Mouse (Mus musculus) cortical plate, adult 2 months (tissue): ENCODE measurements around the gene Axdnd1. TPM values are rescaled to one million over a fixed set of nuclear protein-coding genes. Genes with fewer than 3 reads are reported as not detected.

Source experiments
- H3K27ac ChIP-seq: fragments of 200-500 bp; 2 replicates; pipeline ENCODE4 v1.5.1; 2012; ENCODE audit warnings: low read length, control low read depth, inconsistent platforms; ENCODE audit not compliant: insufficient read depth
- H3K4me1 ChIP-seq: fragments of 200-500 bp; 2 replicates; pipeline ENCODE4 v1.6.1; 2011; ENCODE audit warnings: low read length; ENCODE audit not compliant: control insufficient read depth, insufficient read depth
- H3K4me3 ChIP-seq: fragments of 200-500 bp; 2 replicates; pipeline ENCODE4 v1.5.1; 2011; ENCODE audit warnings: mild to moderate bottlenecking, low read length, control low read depth; ENCODE audit not compliant: insufficient read depth
- CTCF ChIP-seq: fragments of 200-500 bp; IDR thresholded peaks from 2 replicates; pipeline ENCODE4 v1.5.1; 2011; ENCODE audit warnings: mild to moderate bottlenecking, control low read depth, low read length; ENCODE audit not compliant: insufficient read depth; ENCODE audit errors: extremely low read depth
- POLR2A ChIP-seq: fragments of 200-500 bp; IDR thresholded peaks from 2 replicates; pipeline ENCODE4 v1.6.1; 2011; ENCODE audit warnings: mild to moderate bottlenecking, low read length, control low read depth; ENCODE audit not compliant: insufficient read depth; ENCODE audit errors: extremely low read depth
- polyA plus RNA-seq: library from polyadenylated mRNA; depleted of rRNA; stranded (reverse); fragments of >200 nt; gene quantifications from 2 replicates; pipeline ENCODE4 v1.2.3, GENCODE M21; 2012; rRNA removed

The Axdnd1 gene
- polyA plus RNA-seq, 1 experiment: 0.77 TPM

DNA sequence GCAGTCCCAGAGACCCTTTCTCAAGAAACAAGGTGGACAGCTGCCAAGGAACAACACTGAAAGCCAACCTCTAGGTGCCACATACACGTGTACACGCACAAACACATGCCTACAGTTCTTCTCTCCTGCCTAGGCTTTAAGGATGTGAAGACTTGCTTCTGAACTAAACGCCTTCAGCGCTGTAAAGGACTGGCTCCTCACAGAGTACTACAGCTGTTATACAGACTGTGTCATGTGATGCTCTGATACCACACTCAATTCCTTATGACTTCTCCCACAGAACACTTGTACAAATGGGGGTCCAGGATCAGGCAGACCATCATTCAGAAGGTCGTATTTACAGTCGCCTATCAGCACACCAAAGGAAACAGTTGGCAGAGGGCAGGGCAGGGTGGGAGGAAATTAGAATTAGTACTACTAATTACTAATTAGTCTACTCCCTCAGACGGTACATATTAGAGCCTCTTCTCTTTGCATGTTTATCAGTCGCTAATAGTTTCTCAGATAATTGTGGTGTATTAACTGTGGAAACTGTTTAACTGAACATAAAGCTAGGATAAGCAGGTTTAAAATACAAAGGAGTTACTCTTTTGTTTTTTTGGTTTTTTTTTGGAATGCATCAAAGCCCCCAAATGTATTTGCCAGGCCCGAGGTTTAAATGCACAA, 132.3 kb downstream of the Axdnd1 start:
- TF ChIP-seq POLR2A (no peak), CTCF (no peak)
- Histone ChIP-seq H3K4me3 (no peak overlapping the region), H3K4me1 (no peaks in the 10 kb centered on the region), H3K27ac (no peak overlapping the region)

DNA sequence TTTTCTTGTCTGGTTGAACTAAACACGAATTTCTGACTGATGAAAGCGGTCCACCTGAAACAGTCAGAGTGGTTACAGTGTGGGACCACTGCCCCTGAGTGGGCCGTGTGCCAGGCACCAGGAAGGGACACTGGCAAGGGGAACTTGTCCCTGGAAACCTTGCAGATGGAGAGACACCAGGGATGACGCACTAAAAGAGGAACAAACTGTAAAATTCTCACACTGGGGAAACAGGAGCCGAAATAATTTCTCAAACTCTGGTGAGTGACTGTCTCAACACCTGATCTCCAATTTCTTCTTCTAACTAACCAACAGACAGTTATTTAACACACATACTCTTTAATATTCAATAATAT, 135.4 kb downstream of the Axdnd1 start:
- TF ChIP-seq CTCF: no peak
- no peak for TF ChIP-seq POLR2A
- Histone ChIP-seq H3K4me1 (no peaks in the 10 kb centered on the region), H3K27ac (no peak overlapping the region), H3K4me3 (no peak overlapping the region)

GRCm38 (mm10) chr1:156284851-156285540, 136.0 kb downstream of the Axdnd1 start:
- Histone ChIP-seq H3K27ac (no peak overlapping the region), H3K4me1 (no peaks in the 10 kb centered on the region), H3K4me3 (no peak overlapping the region)
- TF ChIP-seq CTCF (no peak), POLR2A (no peak)

- TF ChIP-seq CTCF (no peak), POLR2A (no peak)
- Histone ChIP-seq H3K27ac (no peak overlapping the region), H3K4me3 (no peak overlapping the region)
Observed at GRCm38 (mm10) chr1:156284207-156284606, 136.8 kb downstream of the Axdnd1 start.

GRCm38 (mm10) chr1:156280131-156280530, 140.8 kb downstream of the Axdnd1 start:
- H3K4me3 ChIP-seq: no peak overlapping the region

More at GRCm38 (mm10) chr1:156284207-156284606, 136.8 kb downstream of the Axdnd1 start:
- H3K4me1 ChIP-seq: no peaks in the 10 kb centered on the region

DNA sequence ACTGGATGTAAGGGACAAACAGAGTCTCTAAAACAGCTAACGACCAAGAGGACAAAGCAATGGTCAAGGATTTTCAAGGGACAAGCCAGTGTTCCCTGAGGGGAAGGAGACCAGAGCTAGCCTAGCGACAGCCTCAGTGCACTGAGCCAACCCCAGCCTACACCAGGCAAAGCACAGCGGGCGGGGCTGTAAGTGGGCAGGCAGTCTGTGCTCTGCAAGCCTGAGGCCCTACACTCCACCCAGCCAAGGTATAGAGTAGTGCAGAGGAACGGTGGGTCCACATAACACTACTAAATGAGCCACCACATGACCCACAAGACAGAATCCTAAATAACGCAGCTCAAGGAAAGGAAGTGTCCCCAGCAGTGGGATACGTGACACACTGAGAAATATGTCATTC, 147.3 kb downstream of the Axdnd1 start:
- Histone ChIP-seq H3K4me3 (no peak overlapping the region), H3K27ac (no peak overlapping the region)
- TF ChIP-seq CTCF (no peak), POLR2A (no peak)

More at GRCm38 (mm10) chr1:156280131-156280530, 140.8 kb downstream of the Axdnd1 start:
- no peaks in the 10 kb centered on the region for H3K4me1 ChIP-seq
- no peak overlapping the region for H3K27ac ChIP-seq
- TF ChIP-seq POLR2A (no peak), CTCF (no peak)

More for the DNA sequence above, 147.3 kb downstream of the Axdnd1 start:
- H3K4me1 ChIP-seq: no peaks in the 10 kb centered on the region

Other genes with a start within 250 kb of the Axdnd1 start
- gene Fam163a, start 216.1 kb downstream of the Axdnd1 start, polyA plus RNA-seq: 5.9 and 6.2 TPM in 2 replicates
- 1.7 and 1.9 TPM in 2 replicates for gene Tdrd5, start 117.5 kb downstream of the Axdnd1 start, polyA plus RNA-seq
- gene Nphs2, start 110.4 kb downstream of the Axdnd1 start, polyA plus RNA-seq: 0.15 and 0.19 TPM in 2 replicates
- 51.0 and 55.6 TPM in 2 replicates for gene Gm2000, start 55.1 kb downstream of the Axdnd1 start, polyA plus RNA-seq
- gene Soat1, start 53.2 kb upstream of the Axdnd1 start, polyA plus RNA-seq: 23.4 TPM in 2 replicates
- gene Gm10031, start 102.9 kb upstream of the Axdnd1 start, polyA plus RNA-seq: 9.7 and 10.3 TPM in 2 replicates
- gene Abl2, start 137.6 kb upstream of the Axdnd1 start, polyA plus RNA-seq: 16.9 and 18.9 TPM in 2 replicates